Mouse (Mus musculus) neural tube, embryonic 11.5 days (tissue): Measurements from ENCODE around the gene Tmprss3. TPM values are rescaled to one million over a fixed set of nuclear protein-coding genes. Genes with fewer than 3 reads are reported as not detected.

Experiments used
- ATAC-seq: fragments of 200-750 bp; cut with Nextera tagmentation; 2 replicates; pipeline ENCODE4 v1.8.0; 2017; ENCODE audit warnings: moderate number of reproducible peaks, mild to moderate bottlenecking, moderate TSS enrichment, moderate library complexity; ENCODE audit not compliant: insufficient read depth, low FRiP score, low TSS enrichment
- DNase-seq: peaks from one replicate; pipeline ENCODE4 v3.0.0-alpha.2; 2015; ENCODE audit warnings: low spot score
- H3K27ac ChIP-seq: fragments of 300-500 bp; sonication (generic); 2 replicates; pipeline ENCODE4 v1.5.1; 2014; ENCODE audit warnings: low read depth, mild to moderate bottlenecking, low read length
- H3K27me3 ChIP-seq: fragments of 300-500 bp; sonication (generic); 2 replicates; pipeline ENCODE4 v1.6.1; 2014; ENCODE audit warnings: mild to moderate bottlenecking, low read length, mixed read lengths; ENCODE audit not compliant: control insufficient read depth, insufficient read depth
- H3K36me3 ChIP-seq: fragments of 300-500 bp; sonication (generic); 2 replicates; pipeline ENCODE4 v1.6.1; 2014; ENCODE audit warnings: mild to moderate bottlenecking, low read length, moderate library complexity, mixed read lengths; ENCODE audit not compliant: control insufficient read depth, insufficient read depth
- H3K4me1 ChIP-seq: fragments of 300-500 bp; sonication (generic); 2 replicates; pipeline ENCODE4 v1.6.1; 2014; ENCODE audit warnings: low read length, mixed read lengths; ENCODE audit not compliant: control insufficient read depth, insufficient read depth
- H3K4me2 ChIP-seq: fragments of 300-500 bp; sonication (generic); 2 replicates; pipeline ENCODE4 v1.6.1; 2014; ENCODE audit warnings: low read depth, mild to moderate bottlenecking, moderate library complexity
- H3K4me3 ChIP-seq: fragments of 300-500 bp; sonication (generic); 2 replicates; pipeline ENCODE4 v1.5.1; 2014; ENCODE audit warnings: low read depth, low read length
- H3K9ac ChIP-seq: fragments of 300-500 bp; sonication (generic); 2 replicates; pipeline ENCODE4 v1.6.1; 2014; ENCODE audit warnings: mild to moderate bottlenecking, low read length
- H3K9me3 ChIP-seq: fragments of 300-500 bp; sonication (generic); 2 replicates; pipeline ENCODE4 v1.6.1; 2016; ENCODE audit warnings: low read length; ENCODE audit not compliant: control insufficient read depth
- WGBS: fragments of 180-500 bp; shearing (Covaris S2); extraction: QIAGEN DNeasy Blood & Tissue Kit; methylation state at CpG from one replicate; pipeline ENCODE4 v1.1.7; 2014; 5-methylcytosine and 5-hydroxymethylcytosine counted together
- polyA plus RNA-seq: library from polyadenylated mRNA; unstranded; fragments of >200 nt; fragmentation: Nextera tagmentation; extraction: Ambion mirVana; gene quantifications from 2 replicates; pipeline ENCODE4 v1.2.1, GENCODE M21; 2014

Tmprss3 gene
- polyA plus RNA-seq, 1 experiment from 2014 or later, result not detected

DNA sequence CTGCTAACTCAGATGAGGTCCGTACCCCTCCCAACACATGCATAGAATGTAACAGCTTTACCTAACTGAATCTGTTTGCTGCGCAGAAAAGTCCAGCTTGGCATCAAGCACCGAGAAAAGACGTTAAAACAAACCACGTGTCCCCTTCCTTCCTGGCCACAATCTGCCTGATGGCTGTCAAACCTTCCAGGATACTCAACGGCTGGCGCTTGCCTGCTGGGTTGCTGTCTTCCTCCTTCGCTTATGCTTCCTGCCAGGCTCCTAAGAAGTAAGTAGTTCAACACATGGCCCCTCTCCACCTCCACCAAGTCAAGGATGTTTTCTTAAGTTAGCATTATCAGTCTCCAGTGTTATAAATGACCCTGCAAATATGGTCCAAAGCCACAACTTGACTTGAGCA, 45.0 kb downstream of the Tmprss3 start:
- Histone ChIP-seq H3K4me2 (no peak overlapping the region), H3K4me1 (no peaks in the 10 kb centered on the region), H3K27me3 (no peaks in the 10 kb centered on the region), H3K9me3 (no peaks in the 10 kb centered on the region), H3K9ac (no peak overlapping the region), H3K4me3 (no peak overlapping the region), H3K27ac (no peak overlapping the region), H3K36me3 (no peaks in the 10 kb centered on the region)
- no peak for DNase-seq
- 67% methylated on average over 8 of the region's 8 CpGs for WGBS
- ATAC-seq, result no peak

DNA sequence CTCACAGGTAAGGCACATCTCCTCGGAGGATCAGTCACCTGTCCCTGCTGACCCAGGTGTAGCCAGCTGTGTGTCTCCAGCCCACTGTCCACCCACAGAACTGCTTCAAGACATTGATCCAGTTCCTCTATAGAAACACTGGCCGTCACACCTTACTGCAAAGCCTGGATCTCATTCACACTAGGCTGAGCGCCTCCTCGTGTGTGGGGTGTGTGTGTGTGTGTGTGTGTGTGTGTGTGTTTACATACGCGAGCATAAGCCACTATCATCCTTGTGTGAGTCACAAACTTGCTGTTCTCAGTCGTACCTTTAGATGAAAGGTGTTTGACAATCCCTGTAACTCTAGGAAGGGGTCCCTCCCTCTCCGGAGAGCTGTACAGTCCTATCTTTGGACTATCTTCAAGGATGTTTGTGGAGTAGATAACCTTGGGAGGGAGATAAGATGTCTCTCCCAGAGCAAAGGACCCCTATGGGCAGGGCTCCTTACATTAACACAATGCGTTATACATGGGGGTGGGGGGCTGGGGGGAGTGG, 45.7 kb downstream of the Tmprss3 start:
- no peaks in the 10 kb centered on the region for H3K4me1 ChIP-seq
- no peak overlapping the region for H3K4me2 ChIP-seq
- ATAC-seq (no peak), DNase-seq (no peak)
- no peak overlapping the region for H3K27ac ChIP-seq
- WGBS, result 86% methylated on average over 9 of the region's 9 CpGs
- H3K9me3 ChIP-seq, result no peaks in the 10 kb centered on the region
- no peaks in the 10 kb centered on the region for H3K27me3 ChIP-seq
- H3K4me3 ChIP-seq, result no peak overlapping the region
- no peak overlapping the region for H3K9ac ChIP-seq
- no peaks in the 10 kb centered on the region for H3K36me3 ChIP-seq

DNA sequence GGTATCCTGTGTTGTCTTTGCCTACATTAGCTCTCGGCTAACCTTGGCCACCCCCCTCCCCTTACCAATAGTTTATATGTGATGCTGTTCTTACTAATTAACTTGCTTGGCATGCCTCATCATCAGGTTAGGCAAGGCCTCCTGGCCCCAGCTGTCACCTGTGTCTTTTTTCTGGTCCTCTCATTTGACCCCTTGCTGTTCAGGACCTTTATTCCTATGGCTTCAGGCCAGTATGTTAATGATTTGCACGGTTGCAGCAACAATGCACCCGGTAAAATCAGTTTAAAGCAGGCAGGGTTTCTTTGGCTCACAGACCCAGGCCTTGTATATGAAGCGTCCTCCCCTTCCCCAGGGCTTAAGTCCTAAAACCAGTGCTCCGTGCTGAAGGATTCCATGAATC, 46.3 kb downstream of the Tmprss3 start:
- ATAC-seq, result no peak
- H3K9me3 ChIP-seq, result no peaks in the 10 kb centered on the region

DNA sequence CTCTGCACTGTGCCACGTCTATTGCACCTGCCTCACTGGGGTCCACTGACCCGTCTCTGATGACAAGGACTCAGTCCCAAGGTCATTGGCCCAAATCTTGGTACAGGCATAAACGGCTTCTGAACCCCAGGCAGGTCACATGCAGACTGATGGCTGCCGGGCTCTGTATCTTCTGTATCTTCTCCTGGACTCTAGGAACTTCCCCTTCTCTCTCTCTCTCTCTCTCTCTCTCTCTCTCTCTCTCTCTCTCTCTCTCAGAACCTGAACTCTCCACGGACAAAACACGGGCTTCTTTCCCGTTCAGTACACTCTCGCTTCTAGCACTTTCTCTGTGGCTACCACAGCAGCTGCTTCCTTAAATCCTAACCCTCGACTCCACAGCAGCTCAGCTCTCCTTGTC, 52.8 kb downstream of the Tmprss3 start:
- Histone ChIP-seq H3K4me2 (no peak overlapping the region), H3K27me3 (no peaks in the 10 kb centered on the region), H3K4me1 (no peaks in the 10 kb centered on the region), H3K36me3 (no peaks in the 10 kb centered on the region), H3K4me3 (no peak overlapping the region), H3K9me3 (no peaks in the 10 kb centered on the region), H3K27ac (no peak overlapping the region), H3K9ac (no peak overlapping the region)
- ATAC-seq, result no peak
- 82% methylated on average over 9 of the region's 9 CpGs for whole genome bisulfite sequencing
- DNase-seq, result no peak

More for the DNA sequence above, 46.3 kb downstream of the Tmprss3 start:
- no peaks in the 10 kb centered on the region for H3K4me1 ChIP-seq
- H3K9ac ChIP-seq, result no peak overlapping the region
- no peak overlapping the region for H3K27ac ChIP-seq
- no peak for DNase-seq
- no peak overlapping the region for H3K4me3 ChIP-seq
- H3K36me3 ChIP-seq, result no peaks in the 10 kb centered on the region
- H3K27me3 ChIP-seq, result no peaks in the 10 kb centered on the region
- H3K4me2 ChIP-seq, result no peak overlapping the region
- WGBS, result 63% methylated on average over 5 of the region's 5 CpGs

GRCm38 (mm10) chr17:31144040-31145037, 54.4 kb downstream of the Tmprss3 start, which contains the start of gene Tff2:
Gene Tff2 (minus strand): TSS chr17:31144282.
- Histone ChIP-seq H3K9ac (no peak within 1 kb of the TSS), H3K27me3 (no peaks in the 10 kb centered on the region), H3K4me3 (no peak within 1 kb of the TSS), H3K4me1 (no peaks in the 10 kb centered on the region), H3K9me3 (no peaks in the 10 kb centered on the region), H3K27ac (no peak within 1 kb of the TSS), H3K36me3 (no peaks in the 10 kb centered on the region), H3K4me2 (no peak within 1 kb of the TSS)
- DNase-seq (no peak), ATAC-seq (no peak)
- 73% methylated on average over 15 of the region's 15 CpGs for WGBS

DNA sequence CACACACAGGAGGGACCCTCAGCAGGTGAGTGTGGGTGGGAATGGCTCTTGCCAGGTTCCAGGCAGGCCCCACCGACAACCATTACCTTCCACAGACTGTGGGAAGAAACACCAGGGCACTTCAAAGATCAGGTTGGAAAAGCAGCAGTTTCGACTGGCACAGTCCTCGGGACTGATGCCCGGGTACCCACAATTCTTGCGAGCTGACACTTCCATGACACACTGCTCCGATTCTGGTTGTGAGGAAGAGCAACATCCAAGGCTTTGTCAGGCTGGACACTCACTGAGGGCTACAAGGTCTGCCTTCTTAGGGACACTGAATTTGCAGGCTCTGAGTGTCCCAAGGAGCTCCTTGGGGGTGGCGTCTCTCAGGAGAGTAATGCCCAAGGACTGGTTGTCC, 56.7 kb downstream of the Tmprss3 start:
- Histone ChIP-seq H3K4me2 (no peak overlapping the region), H3K36me3 (no peaks in the 10 kb centered on the region), H3K27ac (no peak overlapping the region), H3K27me3 (no peaks in the 10 kb centered on the region), H3K4me1 (no peaks in the 10 kb centered on the region), H3K4me3 (no peak overlapping the region), H3K9me3 (no peaks in the 10 kb centered on the region), H3K9ac (no peak overlapping the region)
- WGBS, result 90% methylated on average over 7 of the region's 7 CpGs
- ATAC-seq, result no peak
- DNase-seq, result no peak

- Histone ChIP-seq H3K9ac (no peak overlapping the region), H3K4me2 (no peak overlapping the region), H3K4me1 (no peaks in the 10 kb centered on the region), H3K27ac (no peak overlapping the region), H3K27me3 (no peaks in the 10 kb centered on the region), H3K36me3 (no peaks in the 10 kb centered on the region), H3K9me3 (no peaks in the 10 kb centered on the region), H3K4me3 (no peak overlapping the region)
- ATAC-seq (no peak), DNase-seq (peak; percentile 46)
- 22% methylated on average over 5 of the region's 5 CpGs for WGBS
Measured at GRCm38 (mm10) chr17:31138398-31138797, 60.4 kb downstream of the Tmprss3 start.

GRCm38 (mm10) chr17:31136821-31137220, 62.0 kb downstream of the Tmprss3 start:
- no peak overlapping the region for H3K4me2 ChIP-seq
- no peak for DNase-seq
- H3K27me3 ChIP-seq, result no peaks in the 10 kb centered on the region
- H3K27ac ChIP-seq, result no peak overlapping the region
- WGBS, result 95% methylated on average over 1 of the region's 1 CpGs
- no peak overlapping the region for H3K4me3 ChIP-seq
- no peaks in the 10 kb centered on the region for H3K4me1 ChIP-seq
- ATAC-seq, result no peak
- H3K9ac ChIP-seq, result no peak overlapping the region
- H3K9me3 ChIP-seq, result no peaks in the 10 kb centered on the region
- H3K36me3 ChIP-seq, result no peaks in the 10 kb centered on the region

DNA sequence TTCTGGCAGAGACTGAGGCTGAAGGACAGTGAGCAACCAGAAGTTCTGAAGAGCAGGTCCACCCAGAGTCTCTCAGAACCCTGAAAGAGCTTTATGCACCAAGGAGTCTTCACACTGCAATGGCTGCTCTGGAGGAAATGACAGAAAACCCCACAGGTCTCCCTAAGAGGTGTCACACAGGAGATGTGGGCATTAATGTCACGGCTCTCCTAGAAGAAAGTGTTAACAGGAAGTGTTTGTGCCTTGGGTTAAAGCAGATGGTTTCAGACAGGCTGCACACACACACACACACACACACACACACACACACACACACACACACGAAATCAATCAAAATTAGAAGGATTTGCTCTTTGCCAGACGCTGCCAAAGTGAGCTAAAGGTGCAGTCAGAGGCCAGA, 62.5 kb downstream of the Tmprss3 start:
- Histone ChIP-seq H3K36me3 (no peaks in the 10 kb centered on the region), H3K9ac (no peak overlapping the region), H3K9me3 (no peaks in the 10 kb centered on the region), H3K4me1 (no peaks in the 10 kb centered on the region), H3K4me3 (no peak overlapping the region), H3K4me2 (no peak overlapping the region), H3K27ac (no peak overlapping the region), H3K27me3 (no peaks in the 10 kb centered on the region)
- no peak for ATAC-seq
- 44% methylated on average over 3 of the region's 3 CpGs for WGBS
- no peak for DNase-seq
